Mouse (Mus musculus) layer of hippocampus, adult 18-20 months (tissue): ENCODE results near the gene Arntl. TPM values are rescaled to one million over a fixed set of nuclear protein-coding genes. Genes with fewer than 3 reads are reported as not detected.

Experiments
- DNase-seq, 2 experiments: peaks; one replicate each; pipeline ENCODE4 v3.0.0; 2022; ENCODE audit warnings: low spot score in 2 of 2
- total RNA-seq, 2 experiments: library from RNA; stranded (reverse); gene quantifications; 2 replicates each; pipeline ENCODE4 v1.2.3; 2021

Arntl gene
- total RNA-seq, 2 experiments from 2014 or later, result 40.1 TPM

DNA sequence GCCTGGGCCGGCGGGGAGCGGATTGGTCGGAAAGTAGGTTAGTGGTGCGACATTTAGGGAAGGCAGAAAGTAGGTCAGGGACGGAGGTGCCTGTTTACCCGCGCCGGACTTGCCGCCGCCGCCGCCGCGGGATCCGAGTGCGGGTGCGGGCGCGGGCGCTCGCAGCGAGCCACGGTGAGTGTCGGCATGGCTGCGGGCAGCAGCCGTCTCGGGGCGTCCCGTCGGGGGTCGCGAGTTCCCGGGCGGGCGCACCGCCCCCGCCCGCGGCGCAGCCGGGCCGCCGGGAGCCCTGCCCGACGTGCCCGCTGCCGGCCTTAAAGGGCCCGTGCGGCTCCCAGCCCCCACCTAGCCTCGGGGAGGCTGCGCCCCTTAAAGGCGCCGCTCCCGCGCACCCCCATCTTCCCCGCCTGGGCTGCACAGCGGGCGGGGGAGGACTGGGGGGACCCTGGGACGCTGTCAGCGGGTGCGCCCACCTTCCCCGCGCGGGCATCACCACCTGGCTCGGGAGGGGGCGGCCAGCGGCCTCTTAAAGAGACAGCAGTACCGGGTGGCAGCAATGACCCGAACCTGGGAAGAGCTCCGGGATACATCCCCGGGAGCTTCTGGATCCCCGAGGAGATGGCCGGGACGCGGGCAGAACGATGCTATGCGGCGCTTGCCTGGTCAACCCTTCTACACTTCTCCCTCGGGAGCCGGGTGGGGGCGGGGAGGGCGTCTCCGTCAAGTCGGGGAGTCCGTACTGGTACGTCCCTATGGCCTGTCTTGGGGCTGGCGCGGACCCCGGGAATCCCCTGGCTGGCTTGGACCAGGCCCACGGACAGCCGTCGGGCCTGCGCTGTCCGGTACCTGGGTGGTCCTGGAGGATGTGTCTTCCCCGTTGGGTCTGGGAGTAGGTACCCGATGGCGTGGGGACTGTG, 464 bp downstream of the Arntl start:
- peak; percentile 60 to 71 for DNase-seq

DNA sequence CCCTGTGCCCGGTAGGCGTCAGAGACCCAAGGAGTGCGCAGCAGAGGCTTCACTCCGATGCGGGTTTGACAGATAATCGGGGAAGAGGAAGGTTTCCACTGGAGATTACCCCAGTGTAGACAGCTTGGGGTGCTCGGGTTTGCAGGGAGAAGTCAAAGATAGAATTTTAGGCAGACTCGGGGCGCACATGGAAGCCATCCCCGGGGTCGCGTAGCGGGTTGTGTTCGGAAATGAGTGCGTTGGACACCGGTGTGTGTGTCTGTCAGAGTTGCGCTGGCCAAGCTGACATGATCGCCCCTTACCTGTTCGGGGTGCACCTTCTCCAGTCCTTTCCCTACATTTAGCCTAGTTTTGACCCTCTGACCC, 1.1 kb downstream of the Arntl start:
- no peak for DNase-seq

DNA sequence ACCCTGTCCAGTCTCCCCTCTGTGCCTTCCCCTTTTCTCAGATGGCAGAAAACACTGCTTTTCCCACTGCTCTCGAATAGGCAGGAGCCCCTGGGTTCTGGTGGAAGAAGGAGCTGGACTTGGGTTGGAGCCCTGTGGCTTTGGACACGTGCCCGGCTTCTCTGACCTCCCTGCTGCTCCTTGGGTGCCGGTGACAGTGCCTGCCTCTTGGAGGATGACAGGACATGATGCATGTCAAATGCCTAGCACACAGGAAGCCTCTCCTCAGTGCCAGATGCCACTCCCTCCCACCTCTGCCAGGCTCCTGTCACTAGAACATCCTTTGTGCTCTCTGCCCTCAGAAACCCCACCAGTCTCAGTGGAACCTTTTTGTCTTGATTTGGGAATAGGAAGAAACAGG, 3.2 kb downstream of the Arntl start:
- no peak for DNase-seq

DNA sequence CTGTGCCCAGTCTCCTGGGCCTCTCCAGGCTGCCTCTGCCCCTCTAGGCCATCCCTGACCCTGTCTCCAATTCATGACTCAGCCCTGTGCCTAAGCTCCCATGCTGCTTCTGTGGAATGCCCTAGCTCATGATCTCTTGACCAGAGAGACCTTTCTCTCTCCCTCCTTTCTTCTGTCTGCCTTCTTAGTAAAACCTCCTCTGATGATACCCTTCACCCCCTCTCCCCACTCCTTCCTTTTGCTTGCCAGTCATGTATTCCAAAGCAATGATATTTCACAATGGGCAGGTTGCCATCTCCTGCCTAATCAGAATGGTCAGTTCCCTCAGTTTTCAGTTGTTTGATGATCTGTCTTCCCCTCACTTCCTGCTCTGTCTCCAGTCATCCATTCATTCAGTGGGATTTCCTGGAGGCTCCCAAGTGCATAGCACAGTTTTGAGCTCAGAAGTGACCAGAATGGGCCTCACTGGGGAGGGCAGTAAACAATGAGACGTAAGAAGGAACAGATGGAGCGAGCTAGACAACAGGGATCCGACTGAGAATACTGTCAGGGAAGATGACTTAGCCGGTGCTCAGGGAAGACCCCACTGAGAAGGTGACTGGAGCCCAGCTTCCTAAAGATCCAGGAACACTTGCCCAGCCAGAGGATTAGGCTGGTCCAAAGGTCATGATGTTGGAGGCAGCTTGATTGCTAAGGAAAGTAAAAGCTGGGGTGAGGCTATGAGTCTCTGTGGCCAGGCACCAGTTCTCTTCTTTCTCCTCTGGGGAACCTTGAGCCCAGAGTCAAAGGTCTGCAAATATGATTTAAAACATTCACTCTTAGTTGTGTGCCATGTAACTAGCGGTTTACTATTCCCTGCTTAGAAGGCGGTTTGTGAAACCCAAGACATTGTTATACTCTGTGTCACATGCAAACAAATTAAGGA, 7.2 kb downstream of the Arntl start:
- DNase-seq, result no peak

DNA sequence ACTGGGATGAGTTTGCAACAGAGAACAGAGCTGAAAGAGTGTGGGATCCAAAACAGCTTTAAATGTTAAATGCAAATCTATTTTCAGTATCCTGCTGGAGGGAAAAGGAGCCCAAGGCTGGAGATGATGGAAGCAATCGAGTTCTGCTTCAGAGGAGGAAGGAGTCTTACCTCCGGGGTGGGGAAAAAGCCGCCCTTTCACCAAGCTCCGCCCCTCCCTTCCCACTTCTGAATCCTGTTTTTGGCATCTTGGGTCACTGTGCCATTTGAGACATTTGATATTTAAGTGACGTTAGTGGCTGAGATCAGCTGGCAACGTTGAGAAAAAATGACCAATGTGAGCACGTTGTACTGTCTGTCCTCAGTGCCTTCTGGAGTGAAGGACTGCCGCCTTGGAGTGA, 8.9 kb downstream of the Arntl start:
- DNase-seq, result no peak

DNA sequence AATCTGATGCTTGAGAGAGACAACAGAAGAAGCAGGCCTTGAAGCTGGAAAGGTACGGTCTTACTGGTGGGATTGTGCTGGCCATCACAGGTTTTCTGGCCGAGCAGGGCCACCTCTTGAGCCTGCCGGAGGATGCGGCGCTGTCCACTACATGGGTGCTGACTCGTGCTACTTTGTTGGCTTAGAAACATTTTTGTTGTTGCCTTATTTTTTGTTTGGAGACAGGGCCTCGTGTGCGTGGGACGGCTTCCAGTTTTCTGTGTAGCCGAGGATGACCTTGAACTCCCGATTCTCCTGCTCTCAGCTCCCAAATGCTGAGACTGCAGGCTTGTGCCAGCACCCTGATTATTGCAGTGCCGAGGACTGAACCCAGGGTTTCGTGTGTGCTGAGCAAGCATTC, 12.2 kb downstream of the Arntl start:
- DNase-seq, result no peak

DNA sequence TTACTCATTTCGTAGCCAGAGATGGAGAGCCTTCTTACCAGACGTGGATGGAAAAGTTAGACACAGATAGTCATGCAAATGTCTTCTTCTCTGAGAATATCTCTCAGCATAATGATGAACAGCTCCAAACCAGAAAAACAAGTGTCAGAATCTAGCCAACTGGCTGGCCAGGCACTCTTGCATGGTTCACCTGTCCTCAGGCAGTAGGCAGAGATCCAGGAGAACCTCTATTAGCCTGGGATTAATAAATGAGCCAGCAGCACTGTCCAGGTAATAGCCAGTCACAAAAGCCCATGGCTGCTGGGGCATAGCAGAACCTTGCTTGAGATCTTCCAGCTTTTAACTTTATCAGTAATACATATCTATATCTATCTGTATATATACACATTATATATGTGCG, 12.6 kb downstream of the Arntl start:
- DNase-seq, result no peak

DNA sequence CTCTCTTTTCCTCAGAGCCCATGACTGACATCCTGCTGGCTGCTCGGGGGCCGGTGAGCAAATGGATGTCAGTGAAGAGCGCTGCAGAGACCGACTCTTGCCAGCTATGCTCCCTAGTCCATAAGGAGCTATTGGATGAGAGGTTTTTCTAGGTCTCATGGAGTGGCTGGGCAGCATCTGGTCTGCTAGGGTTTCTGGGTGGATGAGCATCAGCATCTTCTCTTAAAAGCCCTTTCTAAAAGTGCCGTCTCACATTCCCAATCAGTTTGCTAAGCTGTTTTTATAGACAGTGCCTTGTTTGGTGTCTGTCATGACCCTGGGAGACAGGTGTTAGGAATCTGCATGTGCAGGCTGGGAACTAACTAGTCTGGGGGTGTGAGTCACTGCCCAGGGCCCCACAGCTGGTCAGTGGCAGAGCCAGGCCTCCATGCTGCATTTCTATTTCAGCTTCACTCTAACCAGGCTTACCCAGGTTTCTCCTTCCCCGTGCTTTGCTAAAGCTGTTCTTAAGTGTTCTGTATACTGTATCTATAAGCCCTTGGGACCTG, 13.5 kb downstream of the Arntl start:
- no peak for DNase-seq

DNA sequence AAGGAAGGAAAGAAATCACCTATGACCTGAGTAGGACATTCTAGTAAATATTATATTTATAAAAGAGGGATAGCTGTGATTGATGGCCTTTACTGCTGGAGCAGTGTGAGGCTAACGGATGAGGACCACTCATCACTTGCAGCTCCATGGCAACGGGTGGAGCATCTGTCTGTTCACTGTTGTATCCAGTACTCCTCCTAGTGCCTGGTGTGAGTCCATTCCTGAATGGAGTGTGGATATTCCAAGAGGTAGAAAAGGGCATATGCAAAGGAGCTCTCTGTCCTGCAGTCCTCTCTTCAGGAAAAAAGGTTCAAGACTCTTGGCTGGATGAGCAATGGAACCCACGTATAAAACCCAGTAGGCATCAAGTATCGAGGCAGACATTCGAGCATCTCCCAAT, 15.6 kb downstream of the Arntl start:
- DNase-seq, result no peak

DNA sequence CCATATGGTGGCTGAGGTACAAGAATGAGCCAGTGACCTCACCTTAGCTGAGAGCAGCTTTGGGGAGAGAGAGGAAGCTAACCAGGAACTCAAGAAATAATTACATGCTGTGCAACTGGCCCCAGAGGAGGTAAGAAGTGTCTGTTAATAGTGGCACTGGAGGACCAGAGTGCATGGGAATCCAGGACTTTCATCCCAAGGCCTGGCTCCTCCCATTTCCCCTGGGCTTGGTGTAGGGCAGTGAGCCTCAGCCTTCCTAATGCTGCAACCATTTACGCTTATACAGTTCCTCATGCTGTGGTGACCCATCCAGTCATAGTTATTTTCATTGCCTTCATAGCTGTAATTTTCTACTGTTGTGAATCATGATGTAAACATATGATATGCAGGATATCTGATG, 17.4 kb downstream of the Arntl start:
- no peak for DNase-seq

DNA sequence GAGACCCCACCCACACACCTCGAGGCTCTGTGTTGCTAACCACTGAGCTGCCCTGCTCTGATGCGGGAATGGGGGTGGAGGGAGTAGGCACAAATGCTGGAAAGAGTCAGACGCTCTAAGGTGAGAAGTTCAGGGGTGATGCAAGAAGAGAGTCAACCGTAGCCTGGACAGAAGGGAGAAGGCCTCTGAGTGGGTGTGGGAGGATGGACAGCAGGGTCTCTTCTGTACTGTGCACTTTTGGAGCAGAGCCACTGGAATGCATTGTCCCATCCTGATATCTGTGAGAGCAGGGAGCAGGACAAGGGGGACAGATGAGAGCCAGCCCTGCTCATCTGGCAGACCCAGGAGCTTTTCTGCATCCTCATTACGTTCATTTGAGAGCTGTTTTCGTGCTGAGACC, 21.2 kb downstream of the Arntl start:
- no peak for DNase-seq

DNA sequence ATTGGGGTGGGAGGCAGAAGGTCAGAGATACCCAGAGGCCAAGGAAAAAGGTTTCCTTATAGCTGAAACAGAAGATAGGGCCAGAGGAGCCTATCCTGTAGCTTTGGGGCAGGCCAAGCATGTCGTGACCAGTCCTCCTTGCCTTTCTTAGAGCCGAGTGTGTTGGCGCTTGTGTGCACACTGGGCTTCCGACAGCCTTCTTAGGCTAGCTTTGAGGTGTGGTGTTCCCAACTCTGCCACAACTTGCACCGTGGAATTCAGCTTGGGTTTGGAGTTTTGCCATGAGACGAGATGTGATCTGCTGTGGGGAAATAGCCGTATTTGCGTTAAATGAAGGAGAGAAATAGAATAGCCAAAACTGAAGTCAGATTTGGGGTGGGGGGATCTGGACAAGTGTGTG, 28.9 kb downstream of the Arntl start:
- DNase-seq, result no peak

DNA sequence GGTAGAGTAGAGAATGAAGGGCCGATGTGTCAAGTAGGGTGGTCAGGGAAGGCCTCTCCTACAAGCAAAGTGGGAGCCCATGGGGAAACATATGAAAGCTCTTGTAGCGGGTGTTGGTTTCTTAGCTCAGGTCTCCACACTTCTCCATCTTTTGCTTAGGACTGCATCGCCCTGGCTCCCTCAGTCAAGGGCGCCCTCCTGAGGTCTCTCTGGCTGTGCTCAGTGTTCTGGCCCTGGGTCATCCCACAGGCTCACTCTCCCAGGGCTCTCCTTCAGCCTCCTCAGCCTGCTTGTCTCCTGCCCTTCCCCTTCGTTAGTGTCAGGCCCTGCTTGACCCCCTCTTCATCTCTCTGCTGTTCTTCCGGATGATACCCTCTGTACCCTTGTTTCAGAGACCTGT, 31.1 kb downstream of the Arntl start:
- DNase-seq, result no peak

DNA sequence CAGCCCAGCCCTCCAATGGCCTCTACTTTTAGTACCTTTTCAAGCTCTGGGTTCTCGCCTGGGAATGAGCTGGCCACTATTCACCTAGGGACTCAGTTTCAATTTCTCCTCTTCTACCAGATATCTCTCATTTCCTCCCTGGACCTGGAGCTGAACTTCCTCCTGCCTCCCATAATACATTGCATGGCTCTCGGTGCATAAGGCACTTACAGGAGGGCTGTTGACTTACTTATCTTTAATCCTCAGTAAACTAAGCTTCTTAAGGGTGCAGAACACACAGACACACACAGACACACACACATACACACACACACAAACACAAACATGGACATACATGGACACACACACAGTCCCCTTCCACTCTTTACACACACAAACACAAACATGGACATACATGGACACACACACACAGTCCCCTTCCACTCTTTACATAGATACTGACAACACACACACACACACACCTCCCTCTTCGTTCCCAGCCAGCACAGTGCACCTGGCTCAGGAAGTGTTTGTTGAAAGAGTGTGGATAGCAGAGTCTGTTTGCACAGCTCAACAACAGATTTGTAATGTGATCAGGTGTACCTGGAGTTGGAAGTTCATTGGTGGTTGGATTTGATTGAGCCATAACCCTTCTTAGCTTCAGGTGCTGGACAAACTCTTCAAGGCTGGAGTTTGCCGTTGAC, 32.3 kb downstream of the Arntl start:
- no peak for DNase-seq

DNA sequence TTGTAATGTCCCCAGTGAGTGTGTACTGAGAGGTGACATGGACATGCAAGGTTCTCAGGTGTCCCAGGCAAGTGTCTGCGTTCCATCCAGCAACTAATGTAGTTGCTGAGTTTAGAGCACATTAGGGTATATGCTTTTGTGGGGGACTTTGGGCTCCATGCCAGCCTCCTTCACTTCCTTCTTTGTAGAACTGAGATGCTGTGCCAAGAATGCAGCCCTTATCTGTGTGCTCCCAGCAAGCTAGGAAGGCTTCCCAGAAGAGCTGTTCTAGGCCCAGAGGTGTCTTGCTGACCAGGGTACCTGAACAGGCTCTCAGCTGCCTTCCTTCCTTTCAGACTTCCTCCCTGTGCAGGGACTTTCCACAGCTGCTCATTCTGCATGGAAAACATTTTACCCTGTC, 33.2 kb downstream of the Arntl start:
- no peak for DNase-seq

DNA sequence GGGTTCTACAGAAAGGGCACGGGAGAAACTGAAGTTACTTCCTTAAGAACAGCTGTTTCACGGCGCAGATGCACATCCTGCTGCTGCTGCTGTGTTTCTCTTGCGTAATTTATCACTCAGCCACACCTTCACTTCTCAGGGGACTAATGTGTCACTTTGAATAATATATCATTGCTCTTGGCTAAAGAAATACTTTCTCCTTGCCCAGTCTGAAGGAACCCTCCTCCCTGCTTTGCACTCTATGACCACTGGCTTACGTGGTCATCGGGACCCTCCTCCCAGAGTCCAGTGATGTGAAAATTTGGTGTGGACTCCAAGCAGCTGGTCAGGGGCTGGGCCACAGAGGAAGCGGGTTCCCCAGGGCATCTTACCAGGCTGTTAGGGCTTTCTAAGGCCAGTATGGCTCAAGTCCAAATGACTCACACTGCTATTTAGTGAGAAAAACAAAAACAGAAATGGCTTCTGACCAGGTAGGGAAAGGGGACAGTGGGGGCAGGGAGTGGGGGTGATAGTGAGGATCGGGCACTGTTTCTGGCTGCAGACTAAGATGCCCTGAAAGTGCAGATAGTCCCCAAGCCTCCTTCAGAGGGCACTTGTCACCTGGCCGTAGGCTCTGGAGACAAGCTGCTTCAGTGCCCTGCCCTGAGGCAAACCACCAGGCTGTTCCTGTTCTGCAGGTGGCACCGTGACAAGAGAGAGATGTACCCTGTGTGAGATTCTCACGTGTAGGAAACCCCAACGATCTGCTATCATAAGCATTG, 34.8 kb downstream of the Arntl start:
- DNase-seq, result no peak

DNA sequence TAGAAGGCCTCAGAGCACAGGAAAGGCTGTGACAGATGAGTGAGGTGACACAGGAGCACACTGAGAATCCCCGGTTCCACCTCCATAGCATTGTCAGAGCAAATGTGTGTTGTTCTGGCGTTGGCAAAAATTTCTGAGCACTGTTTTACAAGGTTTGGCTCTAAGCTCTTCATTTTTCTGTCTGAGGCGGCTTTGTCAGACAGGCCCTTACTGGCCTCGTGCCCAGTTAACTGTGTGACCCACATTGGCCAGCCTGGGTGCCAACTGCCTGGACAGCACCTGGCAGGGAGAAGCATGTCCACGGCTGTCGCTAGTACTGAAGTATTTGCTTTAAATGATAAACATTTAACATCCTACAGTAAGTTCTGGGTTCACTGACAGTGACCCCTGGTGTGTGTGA, 35.4 kb downstream of the Arntl start:
- DNase-seq, result no peak

DNA sequence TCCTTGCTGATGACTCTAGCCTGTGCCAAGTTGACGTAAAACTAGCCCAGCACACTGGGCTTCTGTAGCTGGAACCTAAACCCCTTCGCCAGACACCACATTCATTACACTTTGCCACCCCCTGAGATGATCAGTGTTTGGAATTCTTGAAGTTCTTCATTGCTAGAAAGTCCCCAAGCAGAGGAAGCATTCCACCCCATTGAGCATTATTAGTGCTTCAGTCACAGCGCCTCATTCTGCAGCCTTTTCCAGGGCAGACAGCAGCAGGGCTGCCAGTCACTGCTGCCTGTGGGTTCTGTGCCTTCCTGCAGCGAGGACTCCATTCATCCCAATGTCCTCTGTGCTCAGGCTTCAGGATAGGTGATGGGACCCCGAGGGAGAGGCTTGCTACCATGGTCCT, 37.9 kb downstream of the Arntl start:
- no peak for DNase-seq

DNA sequence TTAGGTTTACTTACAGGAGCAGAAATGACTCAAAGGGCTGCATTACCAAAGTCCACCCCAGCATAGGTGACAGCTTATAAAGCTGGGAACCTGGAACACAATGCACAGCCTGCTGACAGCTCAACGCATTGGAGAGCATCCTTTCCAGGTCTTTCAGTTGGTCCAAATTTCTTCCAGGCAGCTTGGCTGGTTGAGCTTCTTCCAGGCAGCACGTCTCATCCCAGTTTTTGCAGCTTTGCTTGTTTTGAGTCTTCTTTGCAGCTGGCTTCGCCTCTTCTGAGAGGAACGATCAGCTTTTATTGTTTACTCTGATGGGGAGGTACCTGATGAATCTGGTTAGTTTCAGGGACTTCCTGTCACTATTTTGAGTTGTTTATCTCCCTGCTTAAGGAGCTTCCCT, 39.2 kb downstream of the Arntl start:
- DNase-seq, result no peak

DNA sequence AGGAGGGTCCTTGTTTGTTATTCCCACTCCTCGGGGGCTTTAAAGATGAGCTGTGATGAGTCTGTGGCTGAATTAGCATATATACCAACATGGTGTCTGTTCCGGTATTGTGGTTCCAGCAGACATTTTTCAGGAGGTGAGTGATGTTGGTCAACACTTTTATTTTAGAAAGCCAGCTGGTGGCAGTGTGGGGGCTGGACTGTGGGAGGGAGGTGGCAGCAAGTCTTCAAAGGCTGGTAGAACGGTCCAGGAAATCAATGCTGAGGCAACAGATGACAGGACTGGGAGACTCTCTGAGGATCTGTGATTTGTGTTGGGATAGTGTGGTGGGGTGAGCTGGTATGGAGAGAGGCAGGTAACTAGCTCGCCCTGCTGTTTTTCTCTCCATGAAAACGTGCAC, 39.9 kb downstream of the Arntl start:
- peak; percentile 28 to 61 for DNase-seq
